Mouse (Mus musculus) gastrocnemius, adult 8-10 months (tissue): ENCODE results near the gene Rrp7a. TPM values are rescaled to one million over a fixed set of nuclear protein-coding genes. Genes with fewer than 3 reads are reported as not detected.

ENCODE experiments used
- DNase-seq, 2 experiments: peaks; one replicate each; pipeline ENCODE4 v3.0.0; 2022; ENCODE audit warnings: low spot score in 2 of 2
- total RNA-seq, 4 experiments: library from RNA; stranded (reverse); gene quantifications; 2 replicates each; pipeline ENCODE4 v1.2.4; 2022

The Rrp7a gene
- total RNA-seq, 4 experiments from 2014 or later, result 32.9 to 48.0 (median 41.8) TPM

- no peak for DNase-seq
Observed at GRCm38 (mm10) chr15:83070942-83071341, 51.7 kb downstream of the Rrp7a start.

GRCm38 (mm10) chr15:83068270-83068669 lies 54.3 kb downstream of the Rrp7a start:
- no peak for DNase-seq

GRCm38 (mm10) chr15:83065543-83065942 lies 57.1 kb downstream of the Rrp7a start:
- no peak for DNase-seq

Other genes with a start within 250 kb of the Rrp7a start
- gene Tcf20, start 134.9 kb downstream of the Rrp7a start, total RNA-seq, result 10 to 100 TPM; 28.0 to 36.3 (median 32.1) TPM
- gene Nfam1, start 89.5 kb downstream of the Rrp7a start, total RNA-seq, result under 1 TPM; 0.12 to 0.43 (median 0.28) TPM
- gene Serhl, start 33.3 kb downstream of the Rrp7a start, total RNA-seq, result 10 to 100 TPM; 19.2 to 30.2 (median 25.4) TPM
- gene Poldip3, start 26.6 kb upstream of the Rrp7a start, total RNA-seq, result 10 to 100 TPM; 12.3 to 18.1 (median 16.9) TPM
- 10 to 100 TPM; 40.7 to 56.5 (median 45.0) TPM for gene Cyb5r3, start 49.8 kb upstream of the Rrp7a start, total RNA-seq
- gene A4galt, start 129.0 kb upstream of the Rrp7a start, total RNA-seq, result 1 to 10 TPM; 1.0 to 2.3 (median 2.0) TPM
- gene Arfgap3, start 227.4 kb upstream of the Rrp7a start, total RNA-seq, result 1 to 10 TPM; 4.4 to 5.2 (median 4.8) TPM